Mouse (Mus musculus) thymus, adult 2 months (tissue): ENCODE data around the gene Upk1a. TPM values are rescaled to one million over a fixed set of nuclear protein-coding genes. Genes with fewer than 3 reads are reported as not detected.

Experiments used
- DNase-seq: peaks from one replicate; pipeline ENCODE4 v3.0.0; 2021
- H3K27ac ChIP-seq: fragments of 200-500 bp; 2 replicates; pipeline ENCODE4 v1.5.1; 2012; ENCODE audit warnings: low read length, control low read depth; ENCODE audit not compliant: control insufficient read depth, insufficient read depth
- H3K27me3 ChIP-seq: fragments of 200-500 bp; 2 replicates; pipeline ENCODE4 v1.6.1; 2012; ENCODE audit warnings: mild to moderate bottlenecking, low read length, moderate library complexity, mixed read lengths; ENCODE audit not compliant: control insufficient read depth, insufficient read depth
- H3K36me3 ChIP-seq: fragments of 200-500 bp; 2 replicates; pipeline ENCODE4 v1.6.1; 2012; ENCODE audit warnings: mild to moderate bottlenecking, low read length, moderate library complexity; ENCODE audit not compliant: control insufficient read depth, insufficient read depth
- H3K4me1 ChIP-seq: fragments of 200-500 bp; replicated peaks from 2 replicates; pipeline ENCODE4 v1.6.1; 2012; ENCODE audit warnings: low read length; ENCODE audit not compliant: control insufficient read depth, insufficient read depth
- H3K4me3 ChIP-seq: fragments of 200-500 bp; 2 replicates; pipeline ENCODE4 v1.5.1; 2012; ENCODE audit warnings: mild to moderate bottlenecking, low read length, control low read depth, moderate library complexity; ENCODE audit not compliant: control insufficient read depth, insufficient read depth
- CTCF ChIP-seq: fragments of 200-500 bp; IDR thresholded peaks from 2 replicates; pipeline ENCODE4 v1.5.1; 2012; ENCODE audit warnings: mild to moderate bottlenecking, control low read depth, low read length, moderate library complexity, borderline replicate concordance; ENCODE audit not compliant: control insufficient read depth, poor library complexity, insufficient read depth; ENCODE audit errors: extremely low read depth
- POLR2A ChIP-seq: fragments of 200-500 bp; IDR thresholded peaks from 2 replicates; pipeline ENCODE4 v1.6.1; 2012; ENCODE audit warnings: mild to moderate bottlenecking, low read length, control low read depth, moderate library complexity; ENCODE audit not compliant: control insufficient read depth, poor library complexity, insufficient read depth; ENCODE audit errors: extremely low read depth
- WGBS: fragments of 180-500 bp; shearing (Covaris S2); methylation state at CpG from one replicate; pipeline ENCODE4 v1.1.7; 2018; 5-methylcytosine and 5-hydroxymethylcytosine counted together
- polyA plus RNA-seq: library from polyadenylated mRNA; depleted of rRNA; stranded (reverse); fragments of >200 nt; gene quantifications from 2 replicates; pipeline ENCODE4 v1.2.3, GENCODE M21; 2012; rRNA removed

Gene Upk1a
- polyA plus RNA-seq, 1 experiment: 7.5 TPM

DNA sequence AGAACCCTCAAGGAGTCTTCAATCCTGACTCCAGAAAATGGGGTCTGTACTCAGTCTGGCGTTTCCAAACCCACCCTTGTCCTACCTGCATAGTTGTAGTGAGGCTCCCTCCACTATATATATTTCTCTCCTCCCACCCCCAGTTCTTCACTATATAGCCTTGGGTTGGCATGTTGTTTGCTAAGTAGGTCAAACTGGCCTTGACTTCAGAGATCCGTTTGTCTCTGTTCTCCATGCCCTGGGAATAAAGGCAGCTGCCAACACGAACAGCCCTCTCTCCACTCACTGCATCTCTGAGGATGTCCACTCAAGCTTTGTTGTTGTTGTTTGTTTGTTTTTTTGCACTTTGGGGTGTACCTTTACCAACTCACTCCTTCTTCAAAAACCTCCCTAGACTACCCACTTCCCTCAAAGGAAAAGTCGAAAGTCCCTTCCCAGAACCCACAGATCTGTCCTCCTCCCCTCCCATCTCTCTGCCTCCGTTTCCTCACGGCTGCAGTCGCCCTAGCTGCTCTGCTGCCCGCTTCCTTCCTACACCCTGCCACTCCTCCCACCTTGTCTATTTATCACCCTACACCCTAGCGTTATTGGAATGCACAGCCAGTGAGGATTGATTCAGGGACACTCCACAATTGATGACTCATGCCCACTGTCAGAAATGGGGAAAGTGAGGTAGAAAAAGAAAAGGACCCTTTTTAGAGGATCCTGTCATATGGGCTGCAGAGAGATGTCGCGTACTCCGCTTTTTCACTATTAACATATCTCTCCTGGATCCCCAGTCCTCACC, 53.8 kb downstream of the Upk1a start:
- Histone ChIP-seq H3K36me3 (peaks cover 19% of the 10 kb centered on the region), H3K27me3 (no peaks in the 10 kb centered on the region), H3K4me3 (peak overlapping the region; percentile 73), H3K27ac (peak overlapping the region; percentile 29; the same call in 1 of the 2 replicates), H3K4me1 (peaks cover 15% of the 10 kb centered on the region)
- WGBS: 8% methylated on average over 12 of the region's 12 CpGs
- TF ChIP-seq POLR2A (no peak), CTCF (no peak)
- DNase-seq: no peak

DNA sequence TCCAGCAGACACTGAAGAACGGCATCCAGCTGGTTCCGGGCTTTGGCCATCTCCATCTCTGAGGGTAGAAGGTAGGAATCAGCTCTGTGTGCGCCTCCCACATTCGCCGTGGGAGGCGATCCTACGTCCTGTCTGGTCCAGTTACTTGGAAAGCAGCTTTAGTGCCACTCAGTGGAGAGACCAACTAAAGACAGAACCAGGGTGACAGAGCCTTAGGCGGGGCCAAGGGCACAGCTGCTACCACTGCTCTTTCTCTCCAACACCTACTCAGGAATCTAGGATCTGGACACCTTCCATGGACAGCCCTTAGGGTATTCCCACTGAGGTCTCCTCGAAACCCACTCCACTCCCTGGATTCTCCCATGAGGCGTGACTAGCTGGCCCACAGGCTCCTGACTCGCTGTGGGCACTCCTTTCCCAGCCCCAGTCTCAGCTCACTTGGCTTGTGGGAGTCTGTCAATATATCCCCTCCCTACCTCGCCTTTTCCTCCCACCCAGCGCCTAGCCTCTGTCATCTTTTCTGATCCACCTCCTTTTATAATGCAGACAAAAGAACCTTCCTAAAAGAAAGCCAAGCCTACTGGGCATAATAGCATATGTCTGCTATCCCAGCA, 54.6 kb downstream of the Upk1a start:
- peaks cover 19% of the 10 kb centered on the region for H3K4me1 ChIP-seq
- no peak overlapping the region for H3K27ac ChIP-seq
- TF ChIP-seq CTCF (no peak), POLR2A (no peak)
- WGBS: 93% methylated on average over 13 of the region's 13 CpGs
- no peak overlapping the region for H3K4me3 ChIP-seq
- no peaks in the 10 kb centered on the region for H3K27me3 ChIP-seq
- DNase-seq: no peak
- peaks cover 19% of the 10 kb centered on the region for H3K36me3 ChIP-seq

DNA sequence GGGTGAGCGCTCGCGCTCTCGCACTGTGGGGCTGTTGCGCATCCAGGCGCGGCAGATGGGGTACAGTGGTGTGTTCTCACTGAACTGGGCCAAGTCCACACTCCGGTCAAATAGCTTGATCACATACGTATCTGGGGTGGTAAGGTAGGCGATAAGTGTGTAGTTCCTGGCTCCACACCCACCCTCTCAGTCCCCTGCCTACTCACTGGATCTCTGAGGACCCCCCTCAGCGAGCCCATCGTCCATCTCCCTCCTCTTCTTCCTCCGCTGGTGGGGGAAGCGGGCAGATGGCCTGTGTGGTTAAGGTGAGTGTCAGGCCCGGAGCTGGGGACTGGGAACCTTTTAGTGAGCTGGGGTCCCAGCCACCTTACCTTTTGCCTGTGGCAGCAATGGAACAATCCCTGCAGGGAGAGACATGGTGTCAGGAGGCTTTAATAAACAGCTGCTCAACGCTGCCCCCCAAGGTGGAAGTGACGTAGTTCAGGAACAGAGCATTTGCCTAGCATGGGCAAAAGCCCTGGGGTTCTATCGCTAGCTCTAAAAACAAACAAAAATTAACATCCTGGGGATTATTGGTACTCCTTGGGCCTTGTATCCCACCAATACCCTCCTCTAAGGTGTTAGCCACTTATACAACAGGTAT, 55.6 kb downstream of the Upk1a start:
- H3K4me1 ChIP-seq: peaks cover 20% of the 10 kb centered on the region

DNA sequence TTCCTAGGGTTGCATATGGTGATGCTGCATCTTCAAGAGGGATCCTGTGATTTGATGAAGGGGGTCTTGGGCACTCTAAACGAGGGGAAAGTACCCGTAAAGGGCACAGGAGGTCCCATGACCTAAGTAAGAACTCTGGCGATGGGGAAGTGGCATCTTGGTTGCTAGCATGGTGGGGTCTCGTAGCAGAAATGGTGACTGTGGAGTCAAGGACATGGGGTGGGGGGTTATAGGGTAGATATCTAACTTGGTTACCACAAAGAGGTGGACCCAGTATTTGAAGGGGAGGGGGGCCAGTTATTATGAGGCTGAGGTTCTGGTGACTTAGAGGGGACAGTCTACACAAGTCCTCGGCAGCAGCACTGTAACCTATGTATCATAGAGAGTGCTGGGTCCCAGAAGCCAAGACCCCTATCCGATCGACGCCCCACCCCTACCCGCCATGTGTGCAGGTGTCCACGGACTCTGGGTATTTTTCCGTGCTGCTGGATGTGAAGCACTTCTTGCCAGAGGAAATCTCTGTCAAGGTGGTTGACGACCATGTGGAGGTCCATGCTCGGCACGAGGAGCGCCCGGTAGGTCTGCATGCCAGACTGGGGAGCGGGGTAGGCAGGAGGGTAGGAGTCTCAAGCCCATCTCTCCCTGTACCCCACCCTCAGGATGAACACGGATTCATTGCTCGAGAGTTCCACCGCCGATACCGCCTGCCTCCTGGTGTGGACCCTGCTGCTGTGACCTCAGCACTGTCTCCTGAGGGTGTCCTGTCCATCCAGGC, 58.6 kb downstream of the Upk1a start:
- no peaks in the 10 kb centered on the region for H3K27me3 ChIP-seq
- no peak for TF ChIP-seq CTCF
- TF ChIP-seq POLR2A: no peak
- no peak for DNase-seq
- H3K36me3 ChIP-seq: peaks cover 19% of the 10 kb centered on the region
- WGBS: 87% methylated on average over 22 of the region's 22 CpGs
- H3K27ac ChIP-seq: no peak overlapping the region
- H3K4me1 ChIP-seq: peaks cover 18% of the 10 kb centered on the region
- no peak overlapping the region for H3K4me3 ChIP-seq

More for the DNA sequence above, 55.6 kb downstream of the Upk1a start:
- no peak overlapping the region for H3K27ac ChIP-seq
- WGBS: 94% methylated on average over 18 of the region's 18 CpGs
- no peaks in the 10 kb centered on the region for H3K27me3 ChIP-seq
- peak; percentile 42 for DNase-seq
- peaks cover 19% of the 10 kb centered on the region for H3K36me3 ChIP-seq
- TF ChIP-seq POLR2A (no peak), CTCF (no peak)
- H3K4me3 ChIP-seq: no peak overlapping the region

Other genes with a start within 250 kb of the Upk1a start
- gene Tyrobp, start 199.1 kb downstream of the Upk1a start, polyA plus RNA-seq: 273 and 417 TPM in 2 replicates
- 212 and 279 TPM in 2 replicates for gene Hcst, start 193.0 kb downstream of the Upk1a start, polyA plus RNA-seq
- gene Nfkbid, start 191.1 kb downstream of the Upk1a start, polyA plus RNA-seq: 72.8 and 77.4 TPM in 2 replicates
- gene Aplp1, start 167.3 kb downstream of the Upk1a start, polyA plus RNA-seq: 5.9 and 6.0 TPM in 2 replicates
- 0.05 and 0.15 TPM in 2 replicates for gene Kirrel2, start 155.2 kb downstream of the Upk1a start, polyA plus RNA-seq
- 0.19 and 0.38 TPM in 2 replicates for gene Nphs1, start 154.5 kb downstream of the Upk1a start, polyA plus RNA-seq
- gene Prodh2, start 119.2 kb downstream of the Upk1a start, polyA plus RNA-seq: 0.13 and 0.62 TPM in 2 replicates
- 156 and 176 TPM in 2 replicates for gene Arhgap33, start 77.8 kb downstream of the Upk1a start, polyA plus RNA-seq
- gene Hspb6, start 60.7 kb downstream of the Upk1a start, polyA plus RNA-seq: 30.0 and 89.6 TPM in 2 replicates
- gene Proser3, start 60.5 kb downstream of the Upk1a start, polyA plus RNA-seq: 36.1 and 36.3 TPM in 2 replicates
- 73.0 and 78.6 TPM in 2 replicates for gene Lin37, start 53.0 kb downstream of the Upk1a start, polyA plus RNA-seq
- 81.5 and 84.2 TPM in 2 replicates for gene U2af1l4, start 49.5 kb downstream of the Upk1a start, polyA plus RNA-seq
- 7.3 and 8.8 TPM in 2 replicates for gene Gm49396, start 49.5 kb downstream of the Upk1a start, polyA plus RNA-seq
- 130 and 176 TPM in 2 replicates for gene Psenen, start 49.2 kb downstream of the Upk1a start, polyA plus RNA-seq
- gene Igflr1, start 47.4 kb downstream of the Upk1a start, polyA plus RNA-seq: 26.1 and 31.7 TPM in 2 replicates
- 161 and 171 TPM in 2 replicates for gene Kmt2b, start 24.1 kb downstream of the Upk1a start, polyA plus RNA-seq
- gene Zbtb32, start 13.9 kb downstream of the Upk1a start, polyA plus RNA-seq: 1.9 and 3.2 TPM in 2 replicates
- 283 and 388 TPM in 2 replicates for gene Cox6b1, start 13.3 kb upstream of the Upk1a start, polyA plus RNA-seq
- 0.13 TPM in 1 of 2 replicates, not detected in the other for gene Etv2, start 23.0 kb upstream of the Upk1a start, polyA plus RNA-seq
- 117 and 129 TPM in 2 replicates for gene Rbm42, start 37.5 kb upstream of the Upk1a start, polyA plus RNA-seq
- gene Haus5, start 52.1 kb upstream of the Upk1a start, polyA plus RNA-seq: 41.2 and 47.7 TPM in 2 replicates
- gene Pmis2, start 58.8 kb upstream of the Upk1a start, polyA plus RNA-seq: not detected in 2 replicates
- 0.28 and 0.82 TPM in 2 replicates for gene 2200002J24Rik, start 86.1 kb upstream of the Upk1a start, polyA plus RNA-seq
- 2.7 and 3.8 TPM in 2 replicates for gene Atp4a, start 99.4 kb upstream of the Upk1a start, polyA plus RNA-seq
- gene Tmem147, start 116.7 kb upstream of the Upk1a start, polyA plus RNA-seq: 161 and 204 TPM in 2 replicates
- gene Gapdhs, start 130.8 kb upstream of the Upk1a start, polyA plus RNA-seq: 0.11 and 1.1 TPM in 2 replicates
- gene Sbsn, start 138.6 kb upstream of the Upk1a start, polyA plus RNA-seq: 3.4 and 4.1 TPM in 2 replicates
- 26.3 and 35.6 TPM in 2 replicates for gene Dmkn, start 150.9 kb upstream of the Upk1a start, polyA plus RNA-seq
- gene Krtdap, start 175.0 kb upstream of the Upk1a start, polyA plus RNA-seq: 11.9 and 18.3 TPM in 2 replicates
- 3.2 and 3.5 TPM in 2 replicates for gene Ffar2, start 210.9 kb upstream of the Upk1a start, polyA plus RNA-seq
- 0.13 TPM in 1 of 2 replicates, not detected in the other for gene Ffar3, start 243.3 kb upstream of the Upk1a start, polyA plus RNA-seq
- gene Ffar1, start 248.7 kb upstream of the Upk1a start, polyA plus RNA-seq: 0.50 and 0.60 TPM in 2 replicates